Mouse (Mus musculus) yolk sac, embryonic 10.5 days (tissue): ENCODE results near the gene Elmo2.

ENCODE experiments used
- DNase-seq: peaks from one replicate; pipeline ENCODE4 v3.0.0-alpha.2; 2017; ENCODE audit warnings: low spot score

The Elmo2 gene

DNA sequence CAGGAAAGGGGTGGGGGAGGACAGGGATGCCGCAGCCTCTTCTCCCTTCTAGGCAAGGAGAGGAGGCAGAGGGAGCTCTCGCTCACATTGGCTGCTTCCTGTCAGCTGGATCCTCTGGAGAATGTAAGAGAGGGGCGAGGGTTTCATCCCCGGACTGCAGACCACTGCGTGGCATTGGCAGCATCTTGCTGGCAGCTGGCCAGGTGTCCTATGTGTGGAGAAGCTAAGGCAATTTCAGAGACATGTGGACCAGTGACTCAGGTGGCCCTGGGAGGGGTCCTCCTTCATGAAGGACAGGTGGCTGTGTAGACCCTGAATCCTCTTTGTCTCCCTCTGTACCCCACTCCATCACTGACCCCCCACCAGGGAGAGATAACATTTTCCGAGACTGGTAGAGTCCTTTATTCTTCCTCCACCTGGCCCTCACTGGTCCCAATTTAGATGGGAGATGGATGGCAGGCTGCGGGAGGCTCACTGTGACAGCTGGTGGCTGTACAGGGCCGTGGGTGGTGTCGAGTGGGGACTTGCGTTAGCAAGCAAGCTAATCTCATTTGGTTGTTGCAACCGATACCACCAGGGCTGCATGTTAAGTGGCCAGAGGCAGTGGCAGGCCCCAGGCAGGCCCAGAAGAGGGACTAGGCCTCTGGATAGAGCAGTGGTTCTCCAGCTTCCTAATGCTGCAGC lies 69.0 kb downstream of the Elmo2 start:
- DNase-seq: no peak

DNA sequence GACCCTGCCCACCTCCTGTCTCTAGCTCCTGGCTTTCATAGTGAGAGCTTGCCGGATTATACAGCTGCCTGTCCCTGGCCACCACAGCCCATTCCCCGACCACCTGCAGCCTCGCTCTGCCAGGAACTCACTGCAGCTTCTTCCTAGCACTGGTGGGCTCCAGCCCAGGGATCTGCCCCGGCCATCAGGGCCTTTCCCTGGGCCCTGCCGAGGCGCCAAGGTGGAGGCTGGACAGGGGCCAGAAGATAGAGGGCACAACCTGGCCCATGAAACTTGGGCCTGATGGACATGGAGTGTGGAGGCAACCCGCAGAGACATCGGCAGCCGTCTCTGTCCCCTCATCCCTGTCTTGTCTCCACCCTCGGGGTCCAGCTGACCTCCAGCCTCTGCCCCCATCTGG lies 70.1 kb downstream of the Elmo2 start:
- DNase-seq: no peak

DNA sequence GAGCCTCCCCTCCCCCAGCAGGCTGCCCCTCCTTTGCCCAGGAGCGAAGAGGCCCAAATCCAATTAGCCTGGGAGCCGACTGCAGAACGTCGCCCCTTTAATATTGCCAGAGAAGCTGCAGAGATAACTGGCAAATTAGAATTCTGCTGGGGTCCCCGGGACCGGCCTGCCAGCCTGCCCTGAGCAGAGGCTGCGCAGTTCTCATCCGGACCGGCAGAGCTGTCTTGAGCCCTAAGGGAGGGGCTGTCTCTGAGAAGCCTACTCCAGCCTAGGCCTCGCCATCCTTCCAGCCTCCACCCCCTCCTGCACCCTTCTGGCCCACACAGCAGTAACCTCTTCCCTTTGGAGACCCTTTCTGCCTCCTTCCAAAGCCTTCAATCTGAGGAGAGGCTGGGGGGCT lies 72.4 kb downstream of the Elmo2 start:
- no peak for DNase-seq

DNA sequence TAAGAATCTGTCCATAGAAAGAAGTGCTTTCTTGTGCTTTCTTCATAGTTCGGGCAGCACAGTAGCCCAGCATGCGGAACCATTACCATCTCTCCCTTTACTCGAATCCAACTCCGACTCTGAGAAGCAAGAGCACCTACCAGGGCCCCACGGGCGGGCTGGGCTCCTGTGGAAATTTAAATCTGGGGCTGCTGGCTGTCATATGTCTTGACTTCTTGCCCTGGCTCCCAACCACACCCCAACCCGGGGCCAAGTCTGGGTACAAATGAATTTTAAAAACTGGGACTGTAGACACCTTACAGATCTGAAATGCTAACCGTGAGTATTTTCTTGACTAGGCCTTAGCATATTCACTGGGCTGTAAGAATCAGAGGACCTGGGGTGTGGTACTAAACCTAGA lies 73.0 kb downstream of the Elmo2 start:
- no peak for DNase-seq

DNA sequence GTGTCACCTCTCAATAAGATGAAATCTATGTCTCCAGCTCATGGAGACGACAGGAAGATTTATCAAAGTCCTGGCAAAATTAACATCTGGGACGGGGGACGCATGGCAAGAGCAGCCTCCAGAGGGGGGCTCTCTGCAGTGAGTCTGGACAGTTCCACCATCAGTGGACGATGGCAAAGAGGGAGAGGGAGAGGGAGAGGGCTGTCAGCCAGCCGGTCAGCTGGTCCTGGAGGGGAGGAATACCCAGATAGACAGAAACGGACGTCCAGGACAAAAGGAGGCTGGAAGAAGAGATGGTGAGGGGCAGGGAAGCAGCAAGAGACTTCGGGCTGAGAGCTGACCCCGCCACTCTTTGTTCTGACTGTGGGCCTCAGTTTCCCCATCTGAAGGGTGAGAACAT lies 73.5 kb downstream of the Elmo2 start:
- no peak for DNase-seq

- no peak for DNase-seq
These were observed 73.9 kb downstream of the Elmo2 start for GRCm38 (mm10) chr2:165252381-165252780.

DNA sequence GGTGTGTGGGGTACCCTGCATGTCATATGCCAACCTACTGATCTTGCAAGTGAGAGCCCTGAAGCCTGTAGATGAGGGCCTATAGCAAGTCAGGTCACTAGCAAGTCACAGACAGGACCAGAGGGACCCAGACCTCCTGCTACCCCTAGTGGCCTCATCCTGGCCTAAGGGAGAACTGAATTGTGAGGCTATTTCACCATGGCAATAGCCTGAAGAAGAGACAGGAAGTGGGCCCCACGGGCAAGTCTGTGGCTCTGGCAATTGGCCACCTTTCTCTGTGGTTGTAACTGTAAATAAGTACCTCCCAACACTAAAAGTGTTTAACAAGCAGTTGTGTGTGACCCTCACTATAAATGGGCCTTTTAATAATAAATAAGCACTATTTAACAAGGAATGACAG lies 75.4 kb downstream of the Elmo2 start:
- no peak for DNase-seq

- DNase-seq: no peak
These were observed 77.3 kb downstream of the Elmo2 start for GRCm38 (mm10) chr2:165248967-165249366.

GRCm38 (mm10) chr2:165246349-165246748 lies 79.9 kb downstream of the Elmo2 start:
- no peak for DNase-seq

GRCm38 (mm10) chr2:165243122-165243720 lies 83.1 kb downstream of the Elmo2 start:
- no peak for DNase-seq

DNA sequence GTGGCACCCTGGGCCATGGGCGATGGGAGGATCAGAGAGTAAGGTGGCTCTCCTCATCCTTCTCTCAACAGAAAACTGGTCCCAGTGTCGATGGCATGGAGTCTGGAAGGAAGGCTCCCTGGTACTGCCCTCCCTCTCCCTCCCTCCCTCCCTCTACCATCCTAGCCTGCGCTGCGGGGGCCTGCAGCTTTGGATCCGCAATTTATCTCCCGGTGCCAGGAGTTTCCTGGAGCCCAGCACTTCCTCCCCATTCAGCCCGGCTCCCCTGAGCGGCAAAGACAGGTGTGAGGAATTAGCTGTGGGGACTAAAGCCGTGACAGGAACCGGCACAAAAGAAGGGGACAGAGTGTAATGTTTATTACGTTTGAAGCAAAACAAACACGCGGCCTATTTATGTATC lies 83.7 kb downstream of the Elmo2 start:
- DNase-seq: no peak

DNA sequence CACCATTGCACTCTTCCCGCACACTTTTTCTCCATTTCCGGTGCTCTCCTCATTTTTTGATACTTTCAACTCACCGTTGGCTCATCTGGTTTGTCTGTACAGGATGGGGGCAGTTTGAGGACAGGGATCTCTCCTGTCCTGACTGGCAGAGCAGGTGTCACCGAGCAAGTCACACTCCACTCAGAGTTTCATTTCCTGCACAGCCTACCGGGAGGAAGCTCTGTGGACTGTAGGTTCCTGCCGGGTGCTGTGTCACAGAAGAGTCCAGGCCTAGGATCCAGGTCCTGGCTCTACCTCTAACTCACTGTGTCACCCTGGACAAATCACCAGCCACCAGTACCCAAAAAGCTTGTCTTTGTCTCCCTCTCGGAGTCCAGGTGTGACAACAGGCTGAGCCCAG lies 84.5 kb downstream of the Elmo2 start:
- no peak for DNase-seq

GRCm38 (mm10) chr2:165240371-165240770 lies 85.9 kb downstream of the Elmo2 start:
- DNase-seq: no peak

DNA sequence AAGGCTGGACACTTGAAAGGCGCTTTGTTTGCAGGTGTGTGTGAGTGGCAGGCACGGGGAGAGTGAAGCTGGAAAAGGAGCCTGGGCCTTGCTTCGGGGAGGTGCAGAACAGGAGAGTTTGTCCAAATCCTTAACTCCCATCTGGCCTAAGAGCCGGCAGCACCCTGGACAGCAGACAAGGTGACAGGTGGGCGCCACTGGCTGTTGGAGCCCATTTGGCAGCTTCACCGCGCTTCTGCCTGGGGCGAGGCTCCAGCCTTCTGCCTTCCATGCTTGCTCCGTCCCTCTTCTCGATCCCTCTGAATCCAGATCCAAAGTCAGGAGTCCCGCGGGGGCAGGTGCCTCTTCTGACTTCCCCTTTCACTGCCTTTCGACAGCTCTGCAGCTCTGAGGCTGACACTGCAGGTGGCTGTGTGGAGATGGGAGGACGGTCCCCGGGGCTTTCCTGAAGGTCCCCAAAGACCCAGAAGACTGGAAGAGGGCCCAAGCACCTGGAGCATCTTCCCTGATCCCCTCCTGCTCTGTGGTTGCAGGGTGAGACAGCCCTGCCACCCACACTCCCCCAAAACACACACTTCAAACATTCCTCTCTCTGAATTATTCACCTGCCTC lies 86.6 kb downstream of the Elmo2 start:
- DNase-seq: no peak

- DNase-seq: no peak
These were observed 87.7 kb downstream of the Elmo2 start for GRCm38 (mm10) chr2:165238416-165239145.
